Mouse (Mus musculus) gastrocnemius, adult 2 months (tissue): ENCODE results near the gene Mknk2. TPM values are rescaled to one million over a fixed set of nuclear protein-coding genes. Genes with fewer than 3 reads are reported as not detected.

Experiments
- DNase-seq: peaks from one replicate; pipeline ENCODE4 v3.0.0; 2022
- H3K27ac ChIP-seq: fragments of 200-600 bp; 2 replicates; pipeline ENCODE4 v1.8.1; 2022; ENCODE audit warnings: mild to moderate bottlenecking
- H3K4me3 ChIP-seq: fragments of 200-600 bp; 2 replicates; pipeline ENCODE4 v1.8.1; 2022; ENCODE audit warnings: mild to moderate bottlenecking, moderate library complexity
- CTCF ChIP-seq: fragments of 200-600 bp; IDR thresholded peaks from 2 replicates; pipeline ENCODE4 v1.8.1; 2022; ENCODE audit warnings: antibody characterized with exemption, mild to moderate bottlenecking, moderate library complexity
- intact Hi-C: fragments of 180-260 bp; cut with DNase I; formaldehyde crosslinking; loops from one replicate; pipeline ENCODE4 v1.15.1; 2025
- long read RNA-seq, 2 experiments: library from polyadenylated mRNA; stranded (forward); transcript quantifications; one replicate each; pipeline ENCODE4 v2.0.0; 2021
- total RNA-seq, 2 experiments: library from RNA; stranded (reverse); gene quantifications; 2 replicates each; pipeline ENCODE4 v1.2.3; 2021

The Mknk2 gene
- total RNA-seq, result 100 to 1,000 TPM; 253 TPM
- long read RNA-seq, experiment 1, transcript Mknk2-205 (14 exons, 3,439 nt), result major isoform, 258 of 980 reads
- long read RNA-seq, experiment 1, transcript Mknk2-201 (12 exons, 3,065 nt), result minor isoform, 11 of 980 reads
- long read RNA-seq, experiment 1, partial matches to known transcripts, result 119 of 980 reads
- long read RNA-seq, experiment 1, other reads (novel, unspliced or antisense), result 592 of 980 reads
- long read RNA-seq, experiment 2, transcript Mknk2-201 (12 exons, 3,065 nt), result minor isoform, 8 of 1,047 reads
- long read RNA-seq, experiment 2, transcript Mknk2-205 (14 exons, 3,439 nt), result major isoform, 265 of 1,047 reads
- long read RNA-seq, experiment 2, partial matches to known transcripts, result 57 of 1,047 reads
- long read RNA-seq, experiment 2, other reads (novel, unspliced or antisense), result 717 of 1,047 reads

DNA sequence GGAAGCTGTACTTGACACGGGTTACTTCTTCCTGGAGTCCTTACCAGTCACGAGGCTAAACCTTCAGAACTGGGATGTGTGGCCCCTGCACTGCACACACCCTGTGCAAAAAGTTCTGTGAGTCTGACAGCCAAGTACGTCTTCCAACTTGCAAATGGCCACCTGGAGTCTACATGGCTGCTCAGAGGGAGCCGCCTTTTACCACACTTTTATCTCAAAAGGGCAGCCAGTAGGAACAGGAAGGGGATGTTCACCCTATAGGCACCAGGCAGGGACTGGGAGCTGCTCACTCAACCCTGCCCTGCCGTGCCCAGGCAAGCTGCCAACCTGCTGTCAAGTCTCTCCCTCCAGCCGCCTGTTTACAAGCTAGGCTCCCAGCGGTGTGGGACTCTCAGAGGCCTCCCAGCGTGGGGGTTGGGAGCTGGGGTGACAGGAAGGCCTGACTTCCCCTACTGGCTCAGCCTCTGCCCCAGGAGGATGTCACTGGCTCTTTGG, at the start of gene Mknk2:
Mknk2 (minus strand) TSS at position 171 of the 495 bp plus-strand sequence.
- intact Hi-C loops, result loop anchor here (5.0 kb wide), 1 partner anchor 416 kb away; the partner anchor contains the start of genes Dazap1 and Gamt
- Histone ChIP-seq H3K27ac (peak within 1 kb of the TSS; percentile 99), H3K4me3 (peak within 1 kb of the TSS; percentile 88)
- no peak for TF ChIP-seq CTCF
- DNase-seq, result peak; percentile 97

DNA sequence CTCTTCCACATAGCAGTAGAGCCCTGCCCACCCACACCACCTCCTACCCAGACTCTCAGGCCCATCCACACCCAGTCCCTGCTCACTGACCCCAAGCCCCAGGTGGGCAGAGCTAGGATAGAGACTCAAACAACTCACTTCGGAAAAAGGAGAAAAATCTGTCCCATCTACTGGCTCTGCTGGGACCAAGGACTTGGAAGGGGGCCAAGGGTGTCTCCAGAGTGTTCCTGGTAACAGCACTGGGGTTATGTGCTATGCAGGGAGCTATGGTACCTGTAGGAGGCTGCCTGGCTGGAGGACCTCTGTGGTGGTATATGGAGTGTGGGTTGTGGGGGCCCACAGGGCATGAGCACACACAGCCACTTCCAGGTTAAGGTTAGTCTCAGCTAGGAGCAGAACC, 39.4 kb upstream of the Mknk2 start:
- no peak for TF ChIP-seq CTCF
- Histone ChIP-seq H3K4me3 (no peak overlapping the region), H3K27ac (no peak overlapping the region)
- no peak for DNase-seq
- intact Hi-C loops, result no loop called here

GRCm38 (mm10) chr10:80710834-80711233, 32.9 kb upstream of the Mknk2 start:
- no peak for DNase-seq
- H3K4me3 ChIP-seq, result no peak overlapping the region
- no peak for TF ChIP-seq CTCF
- H3K27ac ChIP-seq, result no peak overlapping the region
- intact Hi-C loops, result no loop called here

DNA sequence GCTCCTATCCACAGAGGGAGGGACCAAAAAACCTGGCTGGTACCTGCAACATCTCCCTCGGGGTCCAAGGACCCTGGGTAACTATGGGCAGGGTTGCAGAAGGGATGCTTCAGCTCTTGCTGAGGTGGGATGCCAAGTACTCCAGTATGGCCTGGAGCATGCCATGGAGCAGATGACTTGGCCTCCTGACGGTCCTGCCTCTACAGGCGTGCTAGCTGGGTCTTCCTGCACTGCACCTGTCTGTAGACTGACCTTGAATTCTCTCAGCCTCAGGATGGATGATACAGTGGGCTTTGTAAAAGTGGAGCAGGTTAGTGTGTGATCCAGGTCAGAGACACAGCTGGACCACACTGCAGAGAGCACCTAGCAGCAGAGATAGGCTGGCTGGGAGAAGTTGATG, 27.6 kb upstream of the Mknk2 start:
- no peak for TF ChIP-seq CTCF
- intact Hi-C loops, result loop anchor here (10.0 kb wide), 1 partner anchor 301 kb away; the partner anchor contains the start of gene Uqcr11
- no peak for DNase-seq
- no peak overlapping the region for H3K4me3 ChIP-seq
- no peak overlapping the region for H3K27ac ChIP-seq

GRCm38 (mm10) chr10:80705033-80705432, 27.1 kb upstream of the Mknk2 start:
- TF ChIP-seq CTCF, result no peak
- H3K4me3 ChIP-seq, result no peak overlapping the region
- intact Hi-C loops, result loop anchor here (10.0 kb wide), 1 partner anchor 300 kb away; the partner anchor contains the start of gene Uqcr11
- 0 out of 2 replicates have a peak overlapping the region, but pooled peaks have one; percentile 20 for H3K27ac ChIP-seq
- DNase-seq, result no peak

- DNase-seq, result no peak
- Histone ChIP-seq H3K4me3 (no peak overlapping the region), H3K27ac (0 out of 2 replicates have a peak overlapping the region, but pooled peaks have one; percentile 20)
- no peak for TF ChIP-seq CTCF
- intact Hi-C loops, result loop anchor here (10.0 kb wide), 1 partner anchor 300 kb away; the partner anchor contains the start of gene Uqcr11
Observed at GRCm38 (mm10) chr10:80704418-80704817, 26.5 kb upstream of the Mknk2 start.

- no peak for TF ChIP-seq CTCF
- Histone ChIP-seq H3K27ac (peak overlapping the region; percentile 94), H3K4me3 (peak overlapping the region; percentile 85)
- no peak for DNase-seq
- intact Hi-C loops, result loop anchor here (10.0 kb wide), 1 partner anchor 299 kb away; the partner anchor contains the start of gene Uqcr11
Observed at GRCm38 (mm10) chr10:80703643-80704042, 25.7 kb upstream of the Mknk2 start.

DNA sequence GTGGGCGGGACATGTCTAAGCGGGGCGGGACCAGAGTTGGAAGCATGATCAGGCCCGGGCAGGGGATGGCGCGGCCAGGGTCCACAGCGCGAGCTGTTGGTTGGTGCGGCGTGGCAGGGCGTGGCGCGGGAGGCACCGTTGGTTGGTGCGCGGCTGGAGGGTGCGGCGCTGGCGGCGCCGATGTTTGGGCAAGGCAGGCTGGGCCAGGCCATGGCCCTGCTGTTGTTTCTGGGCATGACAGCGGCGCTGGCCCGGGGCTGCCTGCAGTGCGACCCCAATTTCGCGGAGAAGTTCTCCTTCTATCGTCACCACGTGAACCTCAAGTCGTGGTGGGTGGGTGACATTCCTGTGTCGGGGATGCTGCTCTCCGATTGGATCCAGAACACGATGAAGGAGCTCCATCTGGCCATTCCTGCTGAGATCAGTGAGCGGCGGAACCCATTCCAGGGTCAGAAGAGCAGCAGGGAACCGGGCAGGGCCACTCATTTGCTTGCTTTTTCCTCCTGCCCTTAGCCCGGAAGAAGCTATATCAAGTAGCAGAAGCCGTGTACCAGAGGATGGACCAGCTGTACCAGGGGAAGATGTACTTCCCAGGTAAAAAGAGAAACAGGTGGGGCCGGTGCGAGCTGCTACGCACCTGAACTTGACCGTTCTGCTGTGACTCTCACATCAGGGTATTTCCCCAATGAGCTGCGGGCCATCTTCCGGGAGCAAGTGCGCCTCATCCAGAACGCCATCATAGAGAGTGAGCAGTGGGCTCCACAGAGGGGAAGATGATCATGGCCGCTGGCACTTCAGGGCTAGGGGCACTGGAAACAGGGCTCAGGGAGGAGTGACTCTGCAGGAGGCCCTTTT, 24.9 kb upstream of the Mknk2 start:
- peak overlapping the region; percentile 85 for H3K4me3 ChIP-seq
- peak; percentile 98 for DNase-seq
- no peak for TF ChIP-seq CTCF
- H3K27ac ChIP-seq, result peak overlapping the region; percentile 94
- intact Hi-C loops, result loop anchor here (10.0 kb wide), 1 partner anchor 298 kb away; the partner anchor contains the start of gene Uqcr11

DNA sequence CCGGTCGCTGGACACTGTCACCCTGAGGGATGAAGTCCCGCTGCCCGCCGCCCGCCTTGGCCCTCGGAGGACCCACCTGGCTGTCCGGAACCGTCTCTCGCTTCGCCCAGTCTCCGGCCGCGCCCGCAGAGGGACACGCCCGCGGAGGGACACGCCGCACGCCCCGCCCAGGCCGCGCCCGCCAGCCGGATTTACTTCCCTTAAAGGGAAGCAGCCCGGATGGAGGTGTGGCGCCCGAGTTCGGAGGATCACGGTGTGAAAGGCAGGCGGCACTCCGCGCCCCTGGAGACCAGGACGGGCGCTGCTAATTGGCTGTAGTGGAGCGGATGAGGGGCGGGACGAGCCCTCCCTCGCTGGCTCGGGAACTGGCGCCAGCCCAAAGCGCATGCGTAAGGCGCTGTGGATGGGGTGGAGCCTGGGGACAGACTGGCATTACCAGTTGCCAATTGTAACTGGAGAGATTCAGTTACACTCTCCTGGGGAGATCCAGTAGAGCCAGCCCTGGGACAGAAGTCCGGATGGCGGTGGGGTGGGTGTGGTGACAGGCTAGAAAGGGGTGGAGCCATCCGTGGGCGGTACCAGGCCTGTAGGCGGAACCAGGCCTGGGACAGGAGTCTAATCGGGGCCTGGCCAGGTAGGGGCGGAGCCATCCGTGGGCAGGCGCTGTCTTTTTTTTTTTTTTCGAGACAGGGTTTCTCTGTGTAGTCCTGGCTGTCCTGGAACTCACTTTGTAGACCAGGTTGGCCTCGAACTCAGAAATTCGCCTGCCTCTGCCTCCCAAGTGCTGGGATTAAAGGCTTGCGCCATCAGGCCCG, 24.0 kb upstream of the Mknk2 start, which contains the start of the genes Mob3a and Izumo4:
Mob3a (minus strand) TSS at position 257 of the 815 bp plus-strand sequence.
Izumo4 (plus strand) TSS at position 464 of the 815 bp plus-strand sequence.
- Histone ChIP-seq H3K27ac (peak within 1 kb of the TSS; percentile 94), H3K4me3 (peak within 1 kb of the TSS; percentile 85)
- peak; percentile 100 for DNase-seq
- no peak for TF ChIP-seq CTCF
- intact Hi-C loops, result loop anchor here (2.0 to 10.0 kb wide), 2 partner anchors 21 to 297 kb away; partner anchors contain the start of gene Uqcr11

GRCm38 (mm10) chr10:80700732-80701131, 22.8 kb upstream of the Mknk2 start:
- Histone ChIP-seq H3K27ac (peak overlapping the region; percentile 94), H3K4me3 (peak overlapping the region; percentile 85)
- intact Hi-C loops, result loop anchor here (2.0 to 10.0 kb wide), 2 partner anchors 20 to 296 kb away; partner anchors contain the start of gene Uqcr11
- no peak for TF ChIP-seq CTCF
- DNase-seq, result no peak

DNA sequence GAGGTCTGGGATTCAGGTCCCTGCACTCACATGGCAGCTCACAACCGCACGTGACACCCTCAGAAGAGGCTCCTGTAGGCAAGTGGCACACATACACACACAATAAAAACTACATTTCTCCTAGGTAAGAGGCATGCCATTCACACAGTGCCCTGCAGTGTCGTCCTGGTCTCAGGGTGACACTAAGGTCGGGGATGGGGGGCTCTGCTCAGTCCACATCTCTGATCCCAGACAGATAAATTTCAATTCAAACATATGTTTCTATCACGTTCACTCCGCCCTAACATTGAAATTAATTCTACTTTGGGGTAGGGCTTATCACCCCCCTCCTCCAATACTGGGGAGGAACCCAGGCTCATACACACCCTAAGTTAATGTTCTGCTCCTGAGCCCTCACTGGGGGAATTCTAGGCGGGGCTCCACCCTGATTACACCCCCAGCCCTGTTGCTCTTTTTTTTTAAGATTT, 22.2 kb upstream of the Mknk2 start:
- Histone ChIP-seq H3K27ac (0 out of 2 replicates have a peak overlapping the region, but pooled peaks have one; percentile 94), H3K4me3 (peak overlapping the region; percentile 85)
- no peak for DNase-seq
- intact Hi-C loops, result loop anchor here (2.0 to 10.0 kb wide), 2 partner anchors 19 to 295 kb away; partner anchors contain the start of gene Uqcr11
- TF ChIP-seq CTCF, result no peak
